ENCODE assay signal across 19 mouse cellular contexts in genomic region chr6:12023395-12023794, GRCm38 (mm10).
A peak's percentile ranks its signal among the peaks of the same experiment; 100 is the strongest.
DNase-seq lines count a peak whose midpoint lies in the region; ATAC-seq and TF ChIP-seq lines count a peak whose summit lies in the region.
"Had no signal": no experiment of that assay in that cellular context is flagged by ENCODE, and none has a peak within 500 bp of the region (broad histone marks: within the 10 kb centered on the region; RNA-seq: fewer than 3 reads in every experiment).

No protein-coding gene starts in this region.

- no peak overlapping the region for H3K4me2 ChIP-seq in liver, embryonic 14.5 days (ENCODE audit: low read depth)
- H3K4me2 ChIP-seq: forebrain, embryonic 15.5 days; heart, embryonic 13.5 days; hindbrain, embryonic 15.5 days had no signal

- H3K36me3 ChIP-seq in MEL (ENCODE audit: control insufficient read depth in 1 of 2, insufficient read depth in 2 of 2, low read length in 2 of 2): no peaks in the 10 kb centered on the region
- no peaks in the 10 kb centered on the region; the same call in 1 of the 2 replicates for H3K36me3 ChIP-seq in liver, embryonic 14.5 days (replicated peaks; ENCODE audit: control insufficient read depth, insufficient read depth, low read depth)

- DNase-seq in MEL (ENCODE audit: low read depth, low spot score): peak; percentile 10
- DNase-seq in liver, embryonic 14.5 days (ENCODE audit: low read depth in 3 of 3, low spot score in 3 of 3): peak; percentile 5 to 19 (median 11)
- DNase-seq in natural killer cell, adult 2 months (ENCODE audit: low spot score in 2 of 2): no peak
- DNase-seq in c-Kit-positive CD71-positive TER-119-positive erythroid progenitor cells, embryonic 14.5 days (ENCODE audit: low spot score): no peak
- DNase-seq: adrenal gland, adult 8-10 months; adrenal gland, postnatal 36 days; cerebellum, adult 18-20 months; cerebellum, adult 9-11 months; cerebellum, postnatal 36 days; gastrocnemius, postnatal 36 days; heart, adult 11 months; heart, postnatal 36 days had no signal

- TF ChIP-seq CTCF in MEL (IDR thresholded peaks at IDR 0.05 in 2 of 3, conservative IDR thresholded peaks at IDR 0.05 in 1 of 3; ENCODE audit: control insufficient read depth in 1 of 3, insufficient read depth in 1 of 3, low read depth in 2 of 3, low read length in 3 of 3, poor library complexity in 1 of 3, severe bottlenecking in 1 of 3): no peak
- no peak for TF ChIP-seq CTCF in liver, embryonic 14.5 days (IDR thresholded peaks at IDR 0.05; ENCODE audit: low read depth)

- H3K9me3 ChIP-seq in MEL (replicated peaks; ENCODE audit: insufficient read depth, low read length): no peaks in the 10 kb centered on the region
- no peaks in the 10 kb centered on the region for H3K9me3 ChIP-seq in liver, embryonic 14.5 days (ENCODE audit: control insufficient read depth, low read length)
- H3K9me3 ChIP-seq: embryonic facial prominence, embryonic 10.5 days; forebrain, embryonic 15.5 days; heart, embryonic 13.5 days; hindbrain, embryonic 15.5 days had no signal

- no peaks in the 10 kb centered on the region for H3K4me1 ChIP-seq in MEL (ENCODE audit: control insufficient read depth in 1 of 2, insufficient read depth in 2 of 2, low read length in 2 of 2)
- no peaks in the 10 kb centered on the region; a peak in 1 of 4 replicates for H3K4me1 ChIP-seq in liver, embryonic 14.5 days (replicated peaks; ENCODE audit: control insufficient read depth in 2 of 2, insufficient read depth in 2 of 2, low read length in 1 of 2)
- H3K4me1 ChIP-seq: embryonic facial prominence, embryonic 10.5 days; forebrain, embryonic 15.5 days; heart, embryonic 13.5 days; hindbrain, embryonic 15.5 days had no signal

- H3K27me3 ChIP-seq in MEL (ENCODE audit: control insufficient read depth in 1 of 2, insufficient read depth in 2 of 2, low read length in 2 of 2): no peaks in the 10 kb centered on the region
- H3K27me3 ChIP-seq in liver, embryonic 14.5 days (ENCODE audit: control insufficient read depth, insufficient read depth, low read length): no peaks in the 10 kb centered on the region
- H3K27me3 ChIP-seq: forebrain, embryonic 15.5 days; heart, embryonic 13.5 days; hindbrain, embryonic 15.5 days had no signal

- no peak overlapping the region for H3K9ac ChIP-seq in MEL (ENCODE audit: control insufficient read depth, low read depth, low read length, poor library complexity, severe bottlenecking)
- no peak overlapping the region for H3K9ac ChIP-seq in liver, embryonic 14.5 days (replicated peaks)
- H3K9ac ChIP-seq: forebrain, embryonic 15.5 days; heart, embryonic 13.5 days; hindbrain, embryonic 15.5 days had no signal

- H3K4me3 ChIP-seq in MEL (ENCODE audit: control insufficient read depth in 1 of 2, insufficient read depth in 1 of 2, low read depth in 2 of 2, low read length in 2 of 2): no peak overlapping the region
- H3K4me3 ChIP-seq in liver, embryonic 14.5 days (ENCODE audit: insufficient read depth in 1 of 2, low read depth in 2 of 2, low read length in 2 of 2): no peak overlapping the region
- H3K4me3 ChIP-seq: embryonic facial prominence, embryonic 10.5 days; erythroblast, embryonic 14.5 days; forebrain, embryonic 15.5 days; heart, embryonic 13.5 days; hindbrain, embryonic 15.5 days had no signal

- no peak overlapping the region for H3K27ac ChIP-seq in MEL (ENCODE audit: control insufficient read depth, low read depth, low read length)
- no peak overlapping the region for H3K27ac ChIP-seq in liver, embryonic 14.5 days
- H3K27ac ChIP-seq: embryonic facial prominence, embryonic 10.5 days; forebrain, embryonic 15.5 days; heart, embryonic 13.5 days; hindbrain, embryonic 15.5 days had no signal

- no peak for TF ChIP-seq RAD21 in MEL (IDR thresholded peaks at IDR 0.05; ENCODE audit: low read depth, low read length)

- TF ChIP-seq EP300 in MEL (IDR thresholded peaks at IDR 0.05; ENCODE audit: low read depth in 1 of 2, low read length in 2 of 2): no peak
- TF ChIP-seq EP300 in liver, embryonic 14.5 days (IDR thresholded peaks at IDR 0.05; ENCODE audit: low read depth): peak; percentile 51

- ATAC-seq in common myeloid progenitor, adult 5-6 weeks (replicated peaks; ENCODE audit: low read depth, poor library complexity, severe bottlenecking): 0 out of 2 replicates have a peak, but pooled peaks have one; percentile 39
- peak; percentile 78 for ATAC-seq in liver, embryonic 14.5 days (ENCODE audit: insufficient read depth)
- ATAC-seq in megakaryocyte-erythroid progenitor cell, adult 5-6 weeks (replicated peaks; ENCODE audit: low FRiP score, low TSS enrichment, poor library complexity, severe bottlenecking): peak; percentile 86

- TF ChIP-seq POLR2A in MEL (IDR thresholded peaks at IDR 0.05; ENCODE audit: control insufficient read depth in 1 of 2, insufficient read depth in 1 of 2, low read depth in 1 of 2, low read length in 2 of 2, poor library complexity in 1 of 2): no peak

- WGBS in liver, embryonic 14.5 days (ENCODE audit: insufficient replicate concordance): 24% methylated on average over 2 of the region's 2 CpGs

- H3K79me2 ChIP-seq in MEL (ENCODE audit: control insufficient read depth, insufficient read depth, low read length, poor library complexity): no peaks in the 10 kb centered on the region

TF ChIP-seq in MEL, 35 proteins besides CTCF, POLR2A, EP300 and RAD21:
- TF ChIP-seq HCFC1 (IDR thresholded peaks at IDR 0.05; ENCODE audit: low read depth, low read length) (no peak), BHLHE40 (IDR thresholded peaks at IDR 0.05; ENCODE audit: borderline replicate concordance, low read depth, low read length) (no peak), ZC3H11A (IDR thresholded peaks at IDR 0.05; ENCODE audit: low read depth, low read length) (no peak), ZKSCAN1 (IDR thresholded peaks at IDR 0.05; ENCODE audit: low read depth, low read length) (no peak), TCF12 (IDR thresholded peaks at IDR 0.05; ENCODE audit: low read depth, low read length) (no peak), USF2 (IDR thresholded peaks at IDR 0.05; ENCODE audit: borderline replicate concordance in 1 of 2, insufficient read depth in 1 of 2, low read depth in 1 of 2, low read length in 2 of 2) (no peak), ZMIZ1 (IDR thresholded peaks at IDR 0.05; ENCODE audit: low read depth, low read length) (no peak), MAX (IDR thresholded peaks at IDR 0.05; ENCODE audit: low read length) (no peak), SIN3A (IDR thresholded peaks at IDR 0.05; ENCODE audit: low read length) (no peak), ELF1 (IDR thresholded peaks at IDR 0.05; ENCODE audit: low read depth, low read length) (no peak), MAFK (IDR thresholded peaks at IDR 0.05; ENCODE audit: borderline replicate concordance, low read depth, low read length) (no peak), GABPA (IDR thresholded peaks at IDR 0.05; ENCODE audit: low read depth, low read length) (no peak), MYC (IDR thresholded peaks at IDR 0.05; ENCODE audit: low read depth, low read length) (no peak)

Comparison
In these comparisons a context has a peak if more than half of its experiments do, and no peak if none do; other contexts are left out.
1. DNase-seq: peak in MEL (single experiment) and liver, embryonic 14.5 days (3 of 3); none in natural killer cell, adult 2 months (0 of 2) and c-Kit-positive CD71-positive TER-119-positive erythroid progenitor cells, embryonic 14.5 days (single experiment).
2. Peak in every context shown above with its lines, with median percentiles within 50 percentile points of each other: ATAC-seq.